Mouse (Mus musculus) heart, postnatal 0 days (tissue): ENCODE measurements around the gene Ube2g1.
A peak's percentile ranks its signal among the peaks of the same experiment; 100 is the strongest.

ENCODE experiments used
- CTCF ChIP-seq: IDR thresholded peaks from 2 replicates; pipeline ENCODE4 v1.5.1; 2016; ENCODE audit warnings: antibody characterized with exemption, control low read depth, low read depth
- EP300 ChIP-seq: IDR thresholded peaks from 2 replicates; pipeline ENCODE4 v1.6.1; 2016; ENCODE audit warnings: antibody characterized with exemption, low read depth

GRCm38 (mm10) chr11:72726023-72726422 lies 118.9 kb downstream of the Ube2g1 start:
- TF ChIP-seq CTCF, result peak; percentile 41
- no peak for TF ChIP-seq EP300
